Mouse (Mus musculus): ENCODE data around the gene Scd2. TPM values are rescaled to one million over a fixed set of nuclear protein-coding genes. Genes with fewer than 3 reads are reported as not detected.

The Scd2 gene
- total and polyA plus RNA-seq, 2 experiments from 2014 or later = 224 to 948 TPM

DNA sequence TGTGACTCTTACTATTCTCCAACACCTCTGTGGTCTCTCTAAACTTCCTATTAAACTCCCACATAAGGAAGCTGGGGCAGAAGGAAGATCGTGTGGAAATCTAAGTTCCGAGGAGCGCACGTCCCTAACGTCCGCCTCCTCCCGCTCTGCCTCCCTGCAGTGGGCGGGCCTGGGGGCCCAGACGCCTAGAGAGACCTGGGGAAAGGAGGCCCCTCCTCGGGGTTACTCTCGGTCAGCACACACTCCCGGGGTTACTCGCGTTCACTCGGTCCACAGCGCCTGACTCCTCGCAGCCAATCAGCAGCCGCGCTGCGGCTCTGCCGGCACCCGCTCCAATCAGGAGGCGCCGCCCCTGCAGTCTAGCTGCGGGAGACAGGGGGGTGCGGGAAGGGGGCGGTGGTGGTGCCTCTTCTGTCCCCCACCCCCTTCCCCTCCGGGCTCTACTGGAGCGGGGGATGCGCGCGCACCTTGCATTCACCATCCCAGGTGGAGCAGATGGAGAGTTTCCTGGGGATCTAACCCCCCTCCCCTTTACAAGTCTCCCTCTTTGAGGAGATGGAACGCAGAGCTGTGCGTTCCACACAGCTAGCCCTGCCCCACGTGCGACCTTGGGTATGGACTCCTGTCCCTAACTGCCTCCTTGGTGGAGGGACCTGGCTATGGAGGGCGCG, 9.3 kb upstream of the Scd2 start:
- peaks cover 15% of the 10 kb centered on the region for H3K4me1 ChIP-seq (ENCODE audit: insufficient read depth, low read length)
- no peak for TF ChIP-seq CTCF (IDR thresholded peaks at IDR 0.05)
- WGBS = under 1% methylated on average over 35 of the region's 38 CpGs
- peak overlapping the region; percentile 48 for H3K4me3 ChIP-seq (ENCODE audit: low read depth, low read length)
- no peaks in the 10 kb centered on the region for H3K9me3 ChIP-seq (ENCODE audit: low read length)
- ATAC-seq (ENCODE audit: low FRiP score) (peak; percentile 99), DNase-seq (ENCODE audit: low spot score) (peak; percentile 97)
- peak overlapping the region; percentile 68 for H3K9ac ChIP-seq (replicated peaks; ENCODE audit: low read length, poor library complexity, severe bottlenecking)
- H3K27me3 ChIP-seq (ENCODE audit: insufficient read depth, low read length) = no peaks in the 10 kb centered on the region
- peak overlapping the region; percentile 85 for H3K4me2 ChIP-seq (ENCODE audit: low read depth, low read length, poor library complexity, severe bottlenecking)
- peak overlapping the region; percentile 87 for H3K27ac ChIP-seq (ENCODE audit: low read depth, low read length)
- no peaks in the 10 kb centered on the region for H3K36me3 ChIP-seq (ENCODE audit: insufficient read depth, low read length)

DNA sequence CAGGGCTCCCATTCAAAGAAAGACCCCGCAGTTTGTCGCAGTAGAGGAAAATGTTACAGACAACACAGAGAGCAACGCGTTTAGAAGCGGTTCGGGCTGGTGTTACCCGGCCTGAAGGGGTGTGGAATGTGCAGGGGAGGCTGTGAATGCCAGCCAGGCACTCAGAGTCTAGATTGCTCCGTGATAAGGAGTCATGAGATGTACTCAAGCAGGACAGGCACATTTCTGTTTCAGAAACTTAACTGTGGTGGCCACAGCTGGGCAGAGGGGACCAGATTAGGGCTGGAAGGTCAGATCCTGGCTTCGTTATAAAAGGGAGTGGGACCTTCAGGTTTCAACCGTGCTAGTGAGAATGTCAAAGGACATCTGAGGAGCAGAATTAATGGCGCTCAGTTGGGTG, 8.8 kb upstream of the Scd2 start:
- ATAC-seq (ENCODE audit: low FRiP score) = peak; percentile 15
- Histone ChIP-seq H3K27ac (ENCODE audit: low read depth, low read length) (peak overlapping the region; percentile 87), H3K4me3 (ENCODE audit: low read depth, low read length) (peak overlapping the region; percentile 48), H3K9me3 (ENCODE audit: low read length) (no peaks in the 10 kb centered on the region), H3K36me3 (ENCODE audit: insufficient read depth, low read length) (no peaks in the 10 kb centered on the region), H3K27me3 (ENCODE audit: insufficient read depth, low read length) (no peaks in the 10 kb centered on the region), H3K4me1 (ENCODE audit: insufficient read depth, low read length) (peaks cover 15% of the 10 kb centered on the region), H3K9ac (replicated peaks; ENCODE audit: low read length, poor library complexity, severe bottlenecking) (peak overlapping the region; percentile 68), H3K4me2 (ENCODE audit: low read depth, low read length, poor library complexity, severe bottlenecking) (peak overlapping the region; percentile 85)
- TF ChIP-seq CTCF (IDR thresholded peaks at IDR 0.05) = no peak
- DNase-seq (ENCODE audit: low spot score) = no peak
- 2% methylated on average over 11 of the region's 11 CpGs for WGBS

DNA sequence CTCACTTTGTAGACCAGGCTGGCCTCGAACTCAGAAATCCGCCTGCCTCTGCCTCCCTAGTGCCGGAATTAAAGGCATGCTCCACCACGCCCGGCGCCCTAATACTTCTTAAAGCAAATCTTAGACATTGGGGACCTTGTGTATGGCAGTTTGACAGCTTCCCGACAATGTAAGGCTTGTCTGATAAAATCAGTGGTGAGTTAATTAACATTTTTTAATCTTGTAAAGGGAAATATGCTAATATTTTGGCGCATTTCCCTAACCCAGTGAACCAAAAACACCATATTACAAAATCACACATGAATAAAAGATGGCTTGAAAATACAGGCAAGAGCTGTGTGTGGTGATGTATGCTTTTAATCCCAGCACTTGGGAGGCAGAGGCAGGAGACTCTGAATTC, 7.9 kb upstream of the Scd2 start:
- Histone ChIP-seq H3K9me3 (ENCODE audit: low read length) (no peaks in the 10 kb centered on the region), H3K27ac (ENCODE audit: low read depth, low read length) (no peak overlapping the region), H3K4me1 (ENCODE audit: insufficient read depth, low read length) (peaks cover 12% of the 10 kb centered on the region), H3K9ac (replicated peaks; ENCODE audit: low read length, poor library complexity, severe bottlenecking) (no peak overlapping the region), H3K4me2 (ENCODE audit: low read depth, low read length, poor library complexity, severe bottlenecking) (no peak overlapping the region), H3K27me3 (ENCODE audit: insufficient read depth, low read length) (no peaks in the 10 kb centered on the region), H3K4me3 (ENCODE audit: low read depth, low read length) (no peak overlapping the region), H3K36me3 (ENCODE audit: insufficient read depth, low read length) (no peaks in the 10 kb centered on the region)
- no peak for TF ChIP-seq CTCF (IDR thresholded peaks at IDR 0.05)
- WGBS = 83% methylated on average over 8 of the region's 8 CpGs
- ATAC-seq (ENCODE audit: low FRiP score) (no peak), DNase-seq (ENCODE audit: low spot score) (no peak)

DNA sequence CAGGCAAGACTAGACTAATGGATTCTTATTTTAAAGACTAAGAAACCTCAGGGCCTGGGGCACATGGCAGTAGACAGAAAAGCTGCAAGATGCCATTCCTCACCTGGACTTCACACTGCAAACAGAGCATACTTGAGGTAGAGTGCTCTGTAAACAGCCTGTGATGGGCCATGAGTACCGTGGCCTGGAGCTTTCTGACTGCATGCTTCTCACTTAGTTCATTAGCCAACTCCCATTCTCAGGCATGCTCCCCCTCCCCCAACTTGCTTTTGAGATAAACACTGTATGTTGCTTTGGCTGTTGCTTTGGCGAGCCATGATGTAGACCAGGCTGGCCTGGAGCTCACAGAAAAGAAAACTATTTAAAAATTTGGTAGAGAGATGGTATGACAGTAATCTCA, 7.4 kb upstream of the Scd2 start:
- no peak for DNase-seq (ENCODE audit: low spot score)
- Histone ChIP-seq H3K4me3 (ENCODE audit: low read depth, low read length) (no peak overlapping the region), H3K4me1 (ENCODE audit: insufficient read depth, low read length) (peaks cover 12% of the 10 kb centered on the region), H3K36me3 (ENCODE audit: insufficient read depth, low read length) (no peaks in the 10 kb centered on the region), H3K9me3 (ENCODE audit: low read length) (no peaks in the 10 kb centered on the region), H3K27me3 (ENCODE audit: insufficient read depth, low read length) (no peaks in the 10 kb centered on the region), H3K27ac (ENCODE audit: low read depth, low read length) (no peak overlapping the region), H3K4me2 (ENCODE audit: low read depth, low read length, poor library complexity, severe bottlenecking) (no peak overlapping the region), H3K9ac (replicated peaks; ENCODE audit: low read length, poor library complexity, severe bottlenecking) (no peak overlapping the region)
- TF ChIP-seq CTCF (IDR thresholded peaks at IDR 0.05) = no peak
- no peak for ATAC-seq (ENCODE audit: low FRiP score)
- 76% methylated on average over 2 of the region's 2 CpGs for WGBS

DNA sequence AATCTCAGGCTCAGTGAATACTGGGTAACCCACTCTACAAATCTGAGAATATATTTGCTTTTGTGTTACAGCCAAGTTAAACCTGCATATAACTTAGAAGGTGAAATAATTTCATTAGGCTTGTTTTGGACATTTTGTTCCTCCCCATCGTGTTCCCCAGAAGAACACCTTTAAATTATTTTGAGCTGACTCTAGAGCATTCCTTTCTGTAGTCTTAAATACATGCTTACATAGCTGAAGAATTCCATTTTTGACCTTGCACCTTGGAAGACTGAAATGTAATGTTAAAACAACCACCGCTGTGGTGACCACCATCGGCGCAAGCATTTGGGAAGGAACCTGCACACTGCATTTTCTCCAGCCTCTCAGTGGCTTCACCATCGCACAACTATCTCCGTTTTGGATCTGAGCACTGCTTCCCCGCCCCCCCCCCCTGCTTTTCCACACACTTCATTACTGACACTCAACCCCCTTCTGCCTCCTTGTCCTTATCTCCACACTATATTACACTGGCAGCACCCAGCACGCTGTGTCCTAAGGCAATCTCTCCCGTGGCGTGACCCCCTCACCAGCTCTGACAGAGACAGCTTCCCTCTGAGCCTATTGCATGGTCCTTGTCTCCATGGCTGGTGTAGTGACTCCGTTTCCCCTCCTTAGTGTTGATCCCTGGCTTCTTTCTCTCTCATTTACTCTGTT, 5.9 kb upstream of the Scd2 start:
- no peak overlapping the region for H3K4me3 ChIP-seq (ENCODE audit: low read depth, low read length)
- WGBS = 82% methylated on average over 11 of the region's 11 CpGs
- no peak overlapping the region for H3K9ac ChIP-seq (replicated peaks; ENCODE audit: low read length, poor library complexity, severe bottlenecking)
- H3K4me2 ChIP-seq (ENCODE audit: low read depth, low read length, poor library complexity, severe bottlenecking) = no peak overlapping the region
- H3K9me3 ChIP-seq (ENCODE audit: low read length) = no peaks in the 10 kb centered on the region
- no peaks in the 10 kb centered on the region for H3K36me3 ChIP-seq (ENCODE audit: insufficient read depth, low read length)
- ATAC-seq (ENCODE audit: low FRiP score) (no peak), DNase-seq (ENCODE audit: low spot score) (no peak)
- no peaks in the 10 kb centered on the region for H3K27me3 ChIP-seq (ENCODE audit: insufficient read depth, low read length)
- peaks cover 11% of the 10 kb centered on the region for H3K4me1 ChIP-seq (ENCODE audit: insufficient read depth, low read length)
- no peak overlapping the region for H3K27ac ChIP-seq (ENCODE audit: low read depth, low read length)
- no peak for TF ChIP-seq CTCF (IDR thresholded peaks at IDR 0.05)

DNA sequence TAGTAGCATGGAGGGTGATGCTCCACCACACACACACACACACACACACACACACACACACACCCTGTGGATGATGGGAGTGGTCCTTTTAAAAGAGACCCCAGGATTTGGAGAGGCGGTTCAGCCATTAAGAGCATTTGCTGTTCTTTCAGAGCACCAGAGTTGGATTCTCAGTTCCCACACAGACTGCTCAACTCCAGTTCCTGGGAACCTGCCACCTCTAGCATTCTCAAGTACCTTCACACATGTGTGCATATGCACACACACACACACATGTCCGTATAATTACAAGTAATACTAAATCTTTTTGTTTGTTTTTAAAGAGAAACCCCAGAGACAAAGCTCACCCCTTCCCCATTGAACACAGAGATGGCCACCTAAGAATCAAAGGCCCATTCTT, 1.4 kb upstream of the Scd2 start:
- Histone ChIP-seq H3K9ac (replicated peaks; ENCODE audit: low read length, poor library complexity, severe bottlenecking) (no peak overlapping the region), H3K27me3 (ENCODE audit: insufficient read depth, low read length) (no peaks in the 10 kb centered on the region), H3K4me1 (ENCODE audit: insufficient read depth, low read length) (peaks cover 16% of the 10 kb centered on the region), H3K27ac (ENCODE audit: low read depth, low read length) (peak overlapping the region; percentile 99; the same call in 1 of the 2 replicates), H3K4me3 (ENCODE audit: low read depth, low read length) (no peak overlapping the region), H3K4me2 (ENCODE audit: low read depth, low read length, poor library complexity, severe bottlenecking) (no peak overlapping the region), H3K36me3 (ENCODE audit: insufficient read depth, low read length) (peaks cover 4% of the 10 kb centered on the region; the same call in 1 of the 2 replicates), H3K9me3 (ENCODE audit: low read length) (no peaks in the 10 kb centered on the region)
- no peak for TF ChIP-seq CTCF (IDR thresholded peaks at IDR 0.05)
- ATAC-seq (ENCODE audit: low FRiP score) = no peak
- no peak for DNase-seq (ENCODE audit: low spot score)
- 69% methylated on average over 2 of the region's 2 CpGs for WGBS
